Mouse (Mus musculus): Measurements from ENCODE around the gene Ptges. TPM values are rescaled to one million over a fixed set of nuclear protein-coding genes. Genes with fewer than 3 reads are reported as not detected.

Ptges gene
- total RNA-seq, 2 experiments from 2014 or later = 7.4 to 9.0 TPM

- no peak for DNase-seq
These were observed 82.9 kb downstream of the Ptges start for GRCm38 (mm10) chr2:30846723-30847122.

- no peak for DNase-seq
These were observed 83.4 kb downstream of the Ptges start for GRCm38 (mm10) chr2:30846236-30846635.

GRCm38 (mm10) chr2:30845152-30846070 lies 84.3 kb downstream of the Ptges start:
- peak; percentile 43 for DNase-seq

GRCm38 (mm10) chr2:30842615-30843014 lies 87.0 kb downstream of the Ptges start:
- no peak for DNase-seq

Other genes starting within 250 kb of the Ptges start
- gene 1700001O22Rik, start 126.2 kb downstream of the Ptges start, total RNA-seq (2021) = 1 to 10 TPM in 1 of 2 experiments, under 1 TPM in 1; 0.33 to 1.1 TPM
- 10 to 100 TPM; 20.1 to 22.8 TPM for gene Ntmt1, start 122.0 kb downstream of the Ptges start, total RNA-seq (2021)
- gene Asb6, start 99.5 kb downstream of the Ptges start, total RNA-seq (2021) = 1 to 10 TPM; 8.9 to 9.0 TPM
- gene Prrx2, start 94.9 kb downstream of the Ptges start, total RNA-seq (2021) = 1 to 10 TPM; 4.3 to 4.8 TPM
- gene Tor1b, start 23.1 kb upstream of the Ptges start, total RNA-seq (2021) = 10 to 100 TPM; 20.9 to 23.4 TPM
- gene Tor1a, start 38.1 kb upstream of the Ptges start, total RNA-seq (2021) = 10 to 100 TPM; 13.7 to 18.4 TPM
- 10 to 100 TPM; 16.5 to 19.0 TPM for gene BC005624, start 52.3 kb upstream of the Ptges start, total RNA-seq (2021)
- 10 to 100 TPM; 17.4 to 29.4 TPM for gene Usp20, start 52.4 kb upstream of the Ptges start, total RNA-seq (2021)
- gene Fnbp1, start 212.1 kb upstream of the Ptges start, total RNA-seq (2021) = 10 to 100 TPM; 27.9 to 30.3 TPM
- gene Gpr107, start 222.5 kb upstream of the Ptges start, total RNA-seq (2021) = 10 to 100 TPM; 27.4 to 32.4 TPM

Measured in gastrocnemius, postnatal 10 days (tissue).